ENCODE assay signal across 8 mouse cellular contexts in genomic region chr11:106134580-106135528, GRCm38 (mm10). TPM values are rescaled to one million over a fixed set of nuclear protein-coding genes. Genes with fewer than 3 reads are reported as not detected.
DNase-seq lines count a peak whose midpoint lies in the region; ATAC-seq and TF ChIP-seq lines count a peak whose summit lies in the region.

No protein-coding gene starts in this region.

- TF ChIP-seq CTCF in stomach, postnatal 0 days (IDR thresholded peaks at IDR 0.05; ENCODE audit: low read depth), result peak; percentile 43

- no peak for TF ChIP-seq EP300 in stomach, postnatal 0 days (optimal IDR thresholded peaks at IDR 0.05)

- H3K9ac ChIP-seq in forebrain, embryonic 11.5 days (ENCODE audit: low read length), result no peak overlapping the region
- 0 out of 2 replicates have a peak overlapping the region, but pooled peaks have one; percentile 35 for H3K9ac ChIP-seq in stomach, postnatal 0 days (ENCODE audit: low read length)

- no peak overlapping the region for H3K4me3 ChIP-seq in forebrain, embryonic 11.5 days (ENCODE audit: low read depth, low read length)
- no peak overlapping the region for H3K4me3 ChIP-seq in stomach, postnatal 0 days (ENCODE audit: low read depth, low read length)

- WGBS in forebrain, embryonic 11.5 days, result 45% methylated on average over 8 of the region's 8 CpGs
- WGBS in stomach, postnatal 0 days, result 43% methylated on average over 8 of the region's 8 CpGs

- H3K4me2 ChIP-seq in forebrain, embryonic 11.5 days (ENCODE audit: low read depth, low read length, severe bottlenecking), result no peak overlapping the region
- peak overlapping the region; percentile 42 for H3K4me2 ChIP-seq in stomach, postnatal 0 days (replicated peaks; ENCODE audit: low read depth)

- intact Hi-C loops in heart, postnatal 25 days (cut with DNase I), result no loop called here

- peak; percentile 66 for DNase-seq in layer of hippocampus, adult 9-11 months
- DNase-seq in layer of hippocampus, adult 8-10 months (ENCODE audit: low spot score in 2 of 2), result no peak
- peak; percentile 89 for DNase-seq in adrenal gland, adult 8-10 months
- no peak for DNase-seq in forebrain, embryonic 11.5 days (ENCODE audit: low spot score)
- DNase-seq in heart, postnatal 25 days (ENCODE audit: low spot score), result peak; percentile 79
- DNase-seq in kidney, postnatal 4 days, result peak; percentile 84 to 91
- peak; percentile 83 for DNase-seq in stomach, postnatal 0 days (ENCODE audit: low spot score)

- no peaks in the 10 kb centered on the region for H3K9me3 ChIP-seq in forebrain, embryonic 11.5 days (ENCODE audit: control insufficient read depth, low read length)
- H3K9me3 ChIP-seq in stomach, postnatal 0 days (ENCODE audit: control insufficient read depth, low read length), result no peaks in the 10 kb centered on the region

- H3K4me1 ChIP-seq in forebrain, embryonic 11.5 days (replicated peaks; ENCODE audit: control insufficient read depth, insufficient read depth, low read length), result no peaks in the 10 kb centered on the region
- H3K4me1 ChIP-seq in stomach, postnatal 0 days (replicated peaks; ENCODE audit: control insufficient read depth, insufficient read depth), result no peaks in the 10 kb centered on the region

- no peaks in the 10 kb centered on the region for H3K36me3 ChIP-seq in forebrain, embryonic 11.5 days (ENCODE audit: control insufficient read depth, insufficient read depth, low read length)
- H3K36me3 ChIP-seq in stomach, postnatal 0 days (ENCODE audit: control insufficient read depth, insufficient read depth, low read length), result no peaks in the 10 kb centered on the region

- no peak for ATAC-seq in forebrain, embryonic 11.5 days (replicated peaks; ENCODE audit: low FRiP score)
- peak; percentile 75 for ATAC-seq in megakaryocyte-erythroid progenitor cell, adult 5-6 weeks (replicated peaks; ENCODE audit: low FRiP score, low TSS enrichment, poor library complexity, severe bottlenecking)
- ATAC-seq in stomach, postnatal 0 days (ENCODE audit: low FRiP score, low TSS enrichment), result peak; percentile 90

- H3K27ac ChIP-seq in forebrain, embryonic 11.5 days (ENCODE audit: low read depth, low read length), result 0 out of 2 replicates have a peak overlapping the region, but pooled peaks have one; percentile 7
- H3K27ac ChIP-seq in stomach, postnatal 0 days (replicated peaks), result peak overlapping the region; percentile 78

- no peaks in the 10 kb centered on the region for H3K27me3 ChIP-seq in forebrain, embryonic 11.5 days (ENCODE audit: control insufficient read depth, insufficient read depth, low read length)
- no peaks in the 10 kb centered on the region for H3K27me3 ChIP-seq in stomach, postnatal 0 days (ENCODE audit: control insufficient read depth, insufficient read depth, low read length)

RNA-seq across cellular contexts. Expression of gene Gm10840, which starts 25.8 kb away (rescaled TPM):
- 1 to 10 TPM in 1 of 4 experiments, not detected in 3; 1.4 TPM for total RNA-seq in layer of hippocampus, adult 8-10 months (2022)
- not detected for total RNA-seq in adrenal gland, adult 8-10 months (2022)
- 1.2 TPM in 1 of 2 replicates, not detected in the other for polyA plus RNA-seq in forebrain, embryonic 11.5 days (2014; fragmentation: Nextera tagmentation; extraction: Ambion mirVana)
- total RNA-seq in heart, postnatal 25 days (2021), result not detected
- total RNA-seq in megakaryocyte-erythroid progenitor cell, adult 5-6 weeks (2014; fragmentation: Nextera tagmentation), result not detected in 2 replicates
- total RNA-seq in megakaryocyte-erythroid progenitor cell, adult 5-6 weeks (2017), result not detected in 2 replicates
- polyA plus RNA-seq in stomach, postnatal 0 days (2015; fragmentation: Nextera tagmentation; extraction: Ambion mirVana), result not detected in 2 replicates

RNA-seq across cellular contexts. Expression of gene Limd2, which starts 25.8 kb away (rescaled TPM):
- 100 to 1,000 TPM; 111 to 131 (median 122) TPM for total RNA-seq in layer of hippocampus, adult 8-10 months (2022)
- total RNA-seq in adrenal gland, adult 8-10 months (2022), result 10 to 100 TPM in 3 of 4 experiments, 1 to 10 TPM in 1; 9.6 to 18.9 (median 14.3) TPM
- 309 and 337 TPM in 2 replicates for polyA plus RNA-seq in forebrain, embryonic 11.5 days (2014; fragmentation: Nextera tagmentation; extraction: Ambion mirVana)
- 1 to 10 TPM; 4.3 to 5.9 TPM for total RNA-seq in heart, postnatal 25 days (2021)
- total RNA-seq in megakaryocyte-erythroid progenitor cell, adult 5-6 weeks (2014; fragmentation: Nextera tagmentation), result 12.0 and 18.5 TPM in 2 replicates
- total RNA-seq in megakaryocyte-erythroid progenitor cell, adult 5-6 weeks (2017), result 4.4 and 5.9 TPM in 2 replicates
- polyA plus RNA-seq in stomach, postnatal 0 days (2015; fragmentation: Nextera tagmentation; extraction: Ambion mirVana), result 45.3 and 48.7 TPM in 2 replicates

RNA-seq across cellular contexts. Expression of gene Map3k3, which starts 50.4 kb away (rescaled TPM):
- total RNA-seq in layer of hippocampus, adult 8-10 months (2022), result 10 to 100 TPM; 30.2 to 37.4 (median 35.1) TPM
- total RNA-seq in adrenal gland, adult 8-10 months (2022), result 10 to 100 TPM; 41.7 to 58.2 (median 47.2) TPM
- polyA plus RNA-seq in forebrain, embryonic 11.5 days (2014; fragmentation: Nextera tagmentation; extraction: Ambion mirVana), result 20.6 and 23.5 TPM in 2 replicates
- 10 to 100 TPM; 35.7 to 42.7 TPM for total RNA-seq in heart, postnatal 25 days (2021)
- total RNA-seq in megakaryocyte-erythroid progenitor cell, adult 5-6 weeks (2014; fragmentation: Nextera tagmentation), result 10.3 and 19.9 TPM in 2 replicates
- 5.9 and 9.0 TPM in 2 replicates for total RNA-seq in megakaryocyte-erythroid progenitor cell, adult 5-6 weeks (2017)
- polyA plus RNA-seq in stomach, postnatal 0 days (2015; fragmentation: Nextera tagmentation; extraction: Ambion mirVana), result 8.7 and 10.2 TPM in 2 replicates

Comparison
In these comparisons a context has a peak if more than half of its experiments do, and no peak if none do; other contexts are left out.
1. DNase-seq: peak in layer of hippocampus, adult 9-11 months (single experiment), adrenal gland, adult 8-10 months (single experiment), heart, postnatal 25 days (single experiment), kidney, postnatal 4 days (2 of 2) and stomach, postnatal 0 days (single experiment); none in layer of hippocampus, adult 8-10 months (0 of 2) and forebrain, embryonic 11.5 days (single experiment).
2. RNA of gene Limd2, which starts 25.8 kb away (total RNA-seq): 111 to 131 TPM in layer of hippocampus, adult 8-10 months; 4.4 to 18.5 TPM in megakaryocyte-erythroid progenitor cell, adult 5-6 weeks, 9.6 to 18.9 TPM in adrenal gland, adult 8-10 months and 4.3 to 5.9 TPM in heart, postnatal 25 days; every median in the first group is over 4 times any median in the second.